Mouse (Mus musculus) MEL (cell line): ENCODE results near the gene Lrrfip1. TPM values are rescaled to one million over a fixed set of nuclear protein-coding genes. Genes with fewer than 3 reads are reported as not detected.

ENCODE experiments used
- DNase-seq: peaks from one replicate; pipeline ENCODE4 v3.0.0; 2011; ENCODE audit warnings: low read depth, low spot score
- H3K27ac ChIP-seq: 2 replicates; pipeline ENCODE4 v1.5.1; 2012; ENCODE audit warnings: low read depth, mild to moderate bottlenecking, control low read depth, low read length, moderate library complexity; ENCODE audit not compliant: control insufficient read depth
- H3K27me3 ChIP-seq, 2 experiments: fragments of 150-350 bp in 1 of 2; sonication (generic) in 1 of 2; 2 replicates each; pipeline ENCODE4 v1.6.1; 2012; ENCODE audit warnings: low read length in 2 of 2, mild to moderate bottlenecking in 2 of 2, improper control_type of control experiment in 1 of 2, moderate library complexity in 1 of 2; ENCODE audit not compliant: insufficient read depth in 2 of 2, control insufficient read depth in 1 of 2
- H3K36me3 ChIP-seq, 2 experiments: 2 replicates each; pipeline ENCODE4 v1.6.1; 2012 to 2014; ENCODE audit warnings: low read length in 2 of 2, improper control_type of control experiment in 1 of 2, inconsistent platforms in 1 of 2, mild to moderate bottlenecking in 1 of 2; ENCODE audit not compliant: insufficient read depth in 2 of 2, control insufficient read depth in 1 of 2
- H3K4me1 ChIP-seq, 2 experiments: fragments of 150-350 bp in 1 of 2; sonication (generic) in 1 of 2; 2 replicates each; pipeline ENCODE4 v1.6.1; 2012; ENCODE audit warnings: low read length in 2 of 2, improper control_type of control experiment in 1 of 2, mild to moderate bottlenecking in 1 of 2; ENCODE audit not compliant: insufficient read depth in 2 of 2, control insufficient read depth in 1 of 2
- H3K4me3 ChIP-seq, 2 experiments: fragments of 150-350 bp in 1 of 2; sonication (generic) in 1 of 2; 2 replicates each; pipeline ENCODE4 v1.5.1; 2012; ENCODE audit warnings: low read depth in 2 of 2, low read length in 2 of 2, mild to moderate bottlenecking in 2 of 2, moderate library complexity in 2 of 2, control low read depth in 1 of 2, improper control_type of control experiment in 1 of 2; ENCODE audit not compliant: control insufficient read depth in 1 of 2, insufficient read depth in 1 of 2
- H3K79me2 ChIP-seq: 2 replicates; pipeline ENCODE4 v1.6.1; 2012; ENCODE audit warnings: mild to moderate bottlenecking, low read length, moderate library complexity; ENCODE audit not compliant: control insufficient read depth, poor library complexity, insufficient read depth
- H3K9ac ChIP-seq: 2 replicates; pipeline ENCODE4 v1.6.1; 2012; ENCODE audit warnings: low read depth, mild to moderate bottlenecking, control low read depth, low read length, moderate library complexity; ENCODE audit not compliant: control insufficient read depth, poor library complexity, severe bottlenecking
- H3K9me3 ChIP-seq: fragments of 150-350 bp; sonication (generic); replicated peaks from 2 replicates; pipeline ENCODE4 v1.6.1; 2012; ENCODE audit warnings: mild to moderate bottlenecking, low read length, improper control_type of control experiment, moderate library complexity; ENCODE audit not compliant: insufficient read depth
- CHD1 ChIP-seq: IDR thresholded peaks from 2 replicates; pipeline ENCODE4 v1.6.1; 2012; ENCODE audit warnings: low read depth, mild to moderate bottlenecking, inconsistent platforms, low read length, improper control_type of control experiment
- CHD2 ChIP-seq: IDR thresholded peaks from 2 replicates; pipeline ENCODE4 v1.6.1; 2011; ENCODE audit warnings: low read length, improper control_type of control experiment
- CTCF ChIP-seq, 3 experiments: IDR thresholded peaks in 2 of 3; conservative IDR thresholded peaks in 1 of 3; 2 replicates each; pipeline ENCODE4 v1.5.1; 2011 to 2012; ENCODE audit warnings: low read length in 3 of 3, low read depth in 2 of 3, mild to moderate bottlenecking in 2 of 3, improper control_type of control experiment in 1 of 3, inconsistent platforms in 1 of 3, mixed read lengths in 1 of 3, moderate library complexity in 1 of 3; ENCODE audit not compliant: control insufficient read depth in 1 of 3, insufficient read depth in 1 of 3, poor library complexity in 1 of 3, severe bottlenecking in 1 of 3
- ELF1 ChIP-seq: IDR thresholded peaks from 2 replicates; pipeline ENCODE4 v1.6.1; 2014; ENCODE audit warnings: low read depth, mild to moderate bottlenecking, inconsistent platforms, low read length, improper control_type of control experiment, moderate library complexity
- EP300 ChIP-seq, 2 experiments: IDR thresholded peaks; 2 replicates each; pipeline ENCODE4 v1.6.1; 2011; ENCODE audit warnings: improper control_type of control experiment in 2 of 2, low read length in 2 of 2, low read depth in 1 of 2, mild to moderate bottlenecking in 1 of 2
- ETS1 ChIP-seq: IDR thresholded peaks from 2 replicates; pipeline ENCODE4 v1.6.1; 2012; ENCODE audit warnings: low read depth, mild to moderate bottlenecking, inconsistent platforms, low read length, improper control_type of control experiment, moderate library complexity
- HCFC1 ChIP-seq: IDR thresholded peaks from 2 replicates; pipeline ENCODE4 v1.6.1; 2012; ENCODE audit warnings: low read depth, mild to moderate bottlenecking, inconsistent platforms, low read length, improper control_type of control experiment, moderate library complexity
- KAT2A ChIP-seq: conservative IDR thresholded peaks from 2 replicates; pipeline ENCODE4 v1.6.1; 2012; ENCODE audit warnings: low read depth, low read length, improper control_type of control experiment, inconsistent platforms
- MAFK ChIP-seq: IDR thresholded peaks from 2 replicates; pipeline ENCODE4 v1.6.1; 2011; ENCODE audit warnings: low read depth, mild to moderate bottlenecking, low read length, improper control_type of control experiment, borderline replicate concordance
- MAX ChIP-seq: IDR thresholded peaks from 2 replicates; pipeline ENCODE4 v1.6.1; 2011; ENCODE audit warnings: low read length, improper control_type of control experiment
- MYB ChIP-seq: IDR thresholded peaks from 2 replicates; pipeline ENCODE4 v1.6.1; 2011; ENCODE audit warnings: mild to moderate bottlenecking, low read depth, low read length, improper control_type of control experiment
- MYC ChIP-seq: IDR thresholded peaks from 2 replicates; pipeline ENCODE4 v1.6.1; 2011; ENCODE audit warnings: low read depth, mild to moderate bottlenecking, low read length, improper control_type of control experiment, moderate library complexity
- POLR2AphosphoS2 ChIP-seq: IDR thresholded peaks from 2 replicates; pipeline ENCODE4 v1.6.1; 2011; ENCODE audit warnings: low read length, improper control_type of control experiment
- RCOR1 ChIP-seq: IDR thresholded peaks from 2 replicates; pipeline ENCODE4 v1.6.1; 2012; ENCODE audit warnings: low read depth, mild to moderate bottlenecking, inconsistent platforms, low read length, improper control_type of control experiment
- TBP ChIP-seq: IDR thresholded peaks from 2 replicates; pipeline ENCODE4 v1.8.0; 2011; ENCODE audit warnings: low read depth, low read length, improper control_type of control experiment
- USF2 ChIP-seq, 2 experiments: IDR thresholded peaks; 2 replicates each; pipeline ENCODE4 v1.6.1; 2011 to 2012; ENCODE audit warnings: improper control_type of control experiment in 2 of 2, low read length in 2 of 2, borderline replicate concordance in 1 of 2, inconsistent platforms in 1 of 2, low read depth in 1 of 2, mild to moderate bottlenecking in 1 of 2; ENCODE audit not compliant: insufficient read depth in 1 of 2
- ZC3H11A ChIP-seq: IDR thresholded peaks from 2 replicates; pipeline ENCODE4 v1.6.1; 2012; ENCODE audit warnings: low read depth, mild to moderate bottlenecking, inconsistent platforms, low read length, improper control_type of control experiment
- ZNF384 ChIP-seq: IDR thresholded peaks from 2 replicates; pipeline ENCODE4 v1.6.1; 2012; ENCODE audit warnings: low read depth, mild to moderate bottlenecking, inconsistent platforms, low read length, improper control_type of control experiment
- polyA plus RNA-seq, 2 experiments: library from polyadenylated mRNA; stranded (reverse) in 1 of 2; unstranded in 1 of 2; fragments of >175 nt in 1 of 2; fragments of >200 nt in 1 of 2; gene quantifications; 2 replicates each; pipeline versions ENCODE4 v1.2.1 to v1.2.4; 2012; ENCODE audit warnings: low replicate concordance in 2 of 2, low read depth in 1 of 2; ENCODE audit not compliant: insufficient read length in 2 of 2, insufficient read depth in 1 of 2, missing spikeins in 1 of 2
- total RNA-seq: library from RNA; depleted of rRNA; stranded (reverse); fragments of 300-350 nt; gene quantifications from 2 replicates; pipeline ENCODE4 v1.2.3, GENCODE M21; 2012

The Lrrfip1 gene
- total and polyA plus RNA-seq, 3 experiments = 12.9 to 15.4 TPM; not detected in 1

DNA sequence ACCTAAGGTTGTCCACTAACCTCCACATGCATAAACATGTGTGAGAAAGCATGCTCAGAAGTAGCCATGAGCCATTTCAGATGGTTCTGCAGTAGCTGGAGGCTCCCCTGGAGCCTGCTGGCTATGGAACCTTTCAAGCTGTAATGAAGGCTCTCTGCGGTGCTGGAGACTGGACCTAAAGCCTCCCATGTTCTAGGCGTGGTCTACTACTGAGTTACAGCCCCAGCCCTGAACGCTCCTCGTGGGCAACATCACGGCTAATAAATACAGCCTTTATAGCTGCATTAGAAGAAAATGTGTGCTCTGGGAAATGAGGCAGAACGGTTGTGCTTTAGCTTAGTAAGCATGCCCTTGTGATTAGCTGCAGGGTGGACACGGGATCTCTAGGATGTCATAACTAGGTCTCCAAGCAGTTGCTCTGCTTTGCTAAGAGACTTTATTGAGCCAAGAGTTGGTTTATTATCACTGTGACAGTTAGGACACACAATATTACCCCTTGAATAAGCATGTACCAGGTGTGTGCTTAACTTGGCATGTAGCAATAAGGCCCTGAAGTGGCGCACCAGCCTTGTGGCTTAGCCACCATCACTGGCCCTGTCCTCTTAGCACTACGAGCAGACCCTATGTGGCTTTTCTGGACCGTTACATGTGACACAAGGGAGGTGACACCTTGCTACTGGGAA is 81.3 kb downstream of the Lrrfip1 start:
- H3K9me3 ChIP-seq = no peaks in the 10 kb centered on the region
- TF ChIP-seq CTCF (IDR thresholded peaks at IDR 0.05 in 2 of 3, conservative IDR thresholded peaks at IDR 0.05 in 1 of 3; ENCODE audit: control insufficient read depth in 1 of 3, insufficient read depth in 1 of 3, low read depth in 2 of 3, low read length in 3 of 3, poor library complexity in 1 of 3, severe bottlenecking in 1 of 3) = no peak
- TF ChIP-seq, all 39 proteins: peak for 0
- H3K27me3 ChIP-seq = no peaks in the 10 kb centered on the region
- no peak overlapping the region for H3K9ac ChIP-seq
- no peaks in the 10 kb centered on the region for H3K4me1 ChIP-seq
- H3K79me2 ChIP-seq = no peaks in the 10 kb centered on the region
- DNase-seq = no peak
- no peak overlapping the region for H3K4me3 ChIP-seq
- no peaks in the 10 kb centered on the region for H3K36me3 ChIP-seq
- H3K27ac ChIP-seq = no peak overlapping the region

GRCm38 (mm10) chr1:91080423-91080749 is 81.8 kb downstream of the Lrrfip1 start:
- Histone ChIP-seq H3K9me3 (no peaks in the 10 kb centered on the region), H3K36me3 (no peaks in the 10 kb centered on the region), H3K4me1 (no peaks in the 10 kb centered on the region)
- TF ChIP-seq POLR2AphosphoS2 (no peak), MAFK (no peak), MYB (no peak), EP300 (IDR thresholded peaks at IDR 0.05; ENCODE audit: low read depth in 1 of 2, low read length in 2 of 2) (no peak), ZC3H11A (no peak), TBP (no peak)
- TF ChIP-seq, all 39 proteins: peak for 0
- no peak overlapping the region for H3K9ac ChIP-seq
- no peaks in the 10 kb centered on the region for H3K27me3 ChIP-seq
- peak; percentile 30 for DNase-seq
- H3K4me3 ChIP-seq = no peak overlapping the region
- no peak overlapping the region for H3K27ac ChIP-seq
- no peaks in the 10 kb centered on the region for H3K79me2 ChIP-seq

GRCm38 (mm10) chr1:91084374-91084773 is 85.8 kb downstream of the Lrrfip1 start:
- no peaks in the 10 kb centered on the region for H3K27me3 ChIP-seq
- no peak overlapping the region for H3K27ac ChIP-seq
- no peaks in the 10 kb centered on the region for H3K4me1 ChIP-seq
- H3K9me3 ChIP-seq = no peaks in the 10 kb centered on the region
- no peaks in the 10 kb centered on the region for H3K79me2 ChIP-seq
- no peaks in the 10 kb centered on the region for H3K36me3 ChIP-seq
- no peak for DNase-seq
- H3K4me3 ChIP-seq = no peak overlapping the region
- no peak overlapping the region for H3K9ac ChIP-seq
- TF ChIP-seq HCFC1 (no peak), KAT2A (no peak), MAX (no peak), CTCF (IDR thresholded peaks at IDR 0.05 in 2 of 3, conservative IDR thresholded peaks at IDR 0.05 in 1 of 3; ENCODE audit: control insufficient read depth in 1 of 3, insufficient read depth in 1 of 3, low read depth in 2 of 3, low read length in 3 of 3, poor library complexity in 1 of 3, severe bottlenecking in 1 of 3) (no peak), ELF1 (no peak), MAFK (no peak), ETS1 (no peak), CHD1 (no peak), CHD2 (no peak), RCOR1 (no peak), MYB (no peak), USF2 (IDR thresholded peaks at IDR 0.05; ENCODE audit: borderline replicate concordance in 1 of 2, insufficient read depth in 1 of 2, low read depth in 1 of 2, low read length in 2 of 2) (no peak), ZNF384 (no peak), MYC (no peak)
